Mouse (Mus musculus) retina, postnatal 1 day (tissue): ENCODE measurements at regions not wholly inside any gene's neighbourhood (a gene's known extent, or its start where the extent isn't known, plus 50 kb on each side); places are given as distances from the start of the nearest gene placed in this dataset.

ENCODE experiments used
- DNase-seq: peaks from one replicate; pipeline ENCODE4 v3.0.0-alpha.2; 2012

DNA sequence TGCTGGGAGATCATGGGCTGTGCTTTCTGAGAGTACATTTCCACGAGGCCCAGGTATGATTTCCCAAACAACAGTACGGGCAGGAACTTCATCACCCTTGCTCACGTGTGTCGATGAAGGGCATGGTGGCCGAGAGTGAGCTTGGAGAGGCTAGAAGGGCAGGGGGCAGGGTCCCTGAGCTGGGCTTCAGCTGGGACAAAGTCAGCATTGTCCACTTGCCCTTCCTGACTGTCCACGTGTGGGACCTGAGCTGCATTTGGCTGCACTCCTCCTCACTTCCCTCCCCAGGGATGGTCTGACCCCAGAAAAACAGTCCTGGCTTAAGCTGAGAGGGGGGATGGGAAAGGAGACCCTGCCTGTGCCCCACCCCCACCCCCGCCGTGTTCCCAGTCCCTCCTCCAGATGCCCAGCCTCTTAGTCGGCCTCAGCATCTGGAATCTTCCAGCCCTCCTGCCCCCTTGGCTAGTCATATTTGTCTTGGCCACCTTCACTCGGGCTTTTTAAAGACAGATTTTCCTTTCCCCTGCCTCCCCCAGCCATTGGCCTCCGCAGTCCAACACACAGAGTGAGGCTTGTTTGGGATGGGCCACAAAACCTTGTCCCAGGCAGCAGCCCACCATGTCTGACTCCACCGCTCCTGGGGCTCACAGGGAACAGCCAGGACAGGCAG is 58.6 kb downstream of the Isg20 start:
- no peak for DNase-seq

DNA sequence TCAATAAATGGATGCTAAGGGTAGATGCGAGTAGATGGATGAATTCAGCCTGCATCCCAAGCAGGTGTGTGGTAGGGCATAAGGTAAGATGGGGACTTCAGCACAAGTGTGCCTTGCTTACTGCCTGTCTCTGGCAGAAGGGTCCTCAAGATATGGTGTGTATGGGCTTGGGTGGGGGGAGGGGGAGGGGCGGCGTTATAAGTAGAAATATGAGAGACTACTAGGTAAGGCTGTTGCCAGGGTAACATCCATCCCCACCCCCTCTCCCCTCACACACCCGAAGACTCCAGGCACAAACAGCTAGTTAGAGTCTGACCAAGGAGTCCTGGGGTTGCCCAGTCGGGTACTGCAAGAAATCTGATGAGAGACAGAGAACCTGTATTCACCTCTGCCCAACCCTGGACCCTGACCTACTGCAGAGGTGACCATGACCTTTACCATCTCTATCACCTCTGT is 63.5 kb upstream of the Acan start:
- DNase-seq: no peak

DNA sequence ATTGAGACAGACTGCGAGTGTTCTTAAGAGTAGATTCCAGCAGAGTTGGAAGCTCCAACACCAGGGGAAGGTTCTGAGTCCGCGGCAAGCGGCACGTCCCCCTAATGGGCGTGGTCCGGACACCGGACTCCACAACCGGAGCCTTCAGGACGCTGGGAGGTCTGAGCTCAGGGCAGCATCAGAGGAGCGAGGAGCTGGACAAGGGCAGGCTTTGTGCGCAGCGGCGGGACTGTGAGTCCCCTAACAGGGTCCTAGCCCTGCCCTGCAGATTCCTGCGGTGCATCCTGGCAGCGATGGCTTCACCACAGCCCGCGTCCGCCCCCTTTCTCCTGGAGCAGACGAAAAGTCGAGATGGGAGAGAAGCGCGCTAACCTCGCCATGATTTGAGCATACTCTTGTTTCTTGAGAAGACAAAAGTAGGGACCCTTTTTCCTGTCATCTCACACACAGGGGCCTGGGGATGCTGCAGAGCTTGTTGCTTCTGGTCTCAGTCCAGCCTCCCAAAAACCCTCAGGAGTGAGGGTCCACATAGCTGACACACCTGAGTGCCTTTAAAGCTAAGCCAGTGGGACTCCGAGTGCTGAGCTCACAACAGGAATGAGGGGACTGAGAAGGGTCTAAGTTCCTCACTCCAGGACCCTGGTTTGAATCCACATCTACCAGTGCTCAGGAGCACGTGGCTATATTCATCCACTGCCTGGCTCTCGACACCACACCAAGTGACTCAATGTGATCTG is 62.8 kb upstream of the Acan start:
- peak; percentile 85 for DNase-seq

DNA sequence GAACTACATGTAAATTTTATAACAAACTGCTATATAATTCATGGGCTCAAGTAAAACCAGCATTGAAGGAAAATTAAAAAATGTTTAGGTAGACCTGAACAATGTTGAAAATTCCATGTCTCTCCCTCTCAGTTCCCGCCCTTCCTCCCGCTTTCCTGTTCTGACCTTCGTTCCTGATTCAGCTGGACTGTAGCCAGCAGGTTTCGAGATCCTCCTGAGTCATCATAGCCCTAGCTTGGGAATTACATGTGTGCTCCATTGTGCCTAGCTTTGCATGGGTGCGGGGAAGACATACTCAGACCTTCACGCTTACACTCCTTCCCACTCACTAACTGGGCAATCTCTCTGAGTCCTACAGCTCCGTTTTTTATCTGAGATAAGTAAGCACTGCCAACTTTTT is 60.3 kb upstream of the Acan start:
- no peak for DNase-seq

DNA sequence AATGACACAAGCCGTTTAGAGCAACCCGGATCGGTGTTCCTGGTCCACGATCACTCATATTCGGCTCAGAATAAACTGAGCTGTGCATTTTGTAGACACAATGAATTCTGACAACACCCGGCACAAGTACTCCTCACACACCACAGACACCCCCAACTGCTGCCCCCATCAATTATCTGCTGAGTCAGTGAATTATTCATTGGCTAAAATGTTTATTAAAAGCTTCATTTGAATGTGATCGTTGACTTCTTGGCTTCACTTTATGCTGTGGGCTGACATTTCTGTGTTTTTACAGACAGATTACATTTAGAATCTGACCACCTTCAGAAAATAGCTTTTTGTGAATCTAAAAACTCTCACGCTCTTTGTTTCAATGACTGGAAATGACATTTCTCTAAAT is 59.1 kb upstream of the Acan start:
- no peak for DNase-seq

DNA sequence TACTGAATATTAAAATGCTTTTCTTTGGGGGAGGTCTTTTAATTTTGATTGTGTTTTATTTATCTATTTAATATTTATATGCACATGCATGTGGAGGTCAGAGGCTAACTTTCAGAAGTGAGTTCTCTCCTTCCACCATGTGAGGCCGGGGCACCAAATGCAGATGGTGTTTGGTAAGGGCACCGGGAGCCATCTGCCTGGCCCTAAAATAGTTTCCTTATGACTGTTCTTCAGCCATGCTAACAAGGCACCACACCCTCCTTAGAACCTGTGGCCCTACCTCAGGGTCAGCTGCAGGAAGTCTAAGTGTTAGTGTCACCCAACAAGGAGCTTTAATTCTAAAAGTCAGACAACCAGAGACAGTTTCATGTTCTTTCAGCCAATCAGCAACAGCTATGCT is 58.2 kb upstream of the Acan start:
- no peak for DNase-seq

DNA sequence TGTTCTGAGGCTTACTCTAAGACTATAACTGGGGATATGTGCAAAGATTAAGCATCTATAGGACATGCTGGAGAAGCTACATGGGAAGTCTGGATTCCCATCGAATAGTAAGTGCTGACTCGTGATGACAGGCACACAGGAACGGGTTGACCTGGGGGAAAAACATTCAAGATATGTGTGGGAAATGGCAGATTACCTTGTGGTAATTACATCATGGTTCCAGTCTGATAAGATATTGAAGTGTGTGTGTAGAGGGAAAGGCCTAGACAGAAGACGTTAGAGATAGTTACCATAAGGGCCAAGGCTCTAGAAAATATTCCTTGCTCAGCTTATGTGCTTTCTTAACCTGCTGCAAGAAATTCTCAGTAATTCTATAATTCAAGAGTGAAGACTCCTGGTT is 57.5 kb upstream of the Acan start:
- no peak for DNase-seq
